Mouse (Mus musculus) embryonic facial prominence, embryonic 10.5 days (tissue): ENCODE measurements at regions not wholly inside any gene's neighbourhood (a gene's known extent, or its start where the extent isn't known, plus 50 kb on each side); places are given as distances from the start of the nearest gene placed in this dataset.

Source experiments
- DNase-seq: peaks from one replicate; pipeline ENCODE4 v3.0.0-alpha.2; 2017; ENCODE audit warnings: low spot score
- H3K27ac ChIP-seq: fragments of 300-500 bp; sonication (generic); replicated peaks from 2 replicates; pipeline ENCODE4 v1.5.1; 2016; ENCODE audit warnings: mild to moderate bottlenecking
- H3K27me3 ChIP-seq: fragments of 300-500 bp; sonication (generic); replicated peaks from 2 replicates; pipeline ENCODE4 v1.6.1; 2016; ENCODE audit warnings: low read depth, mild to moderate bottlenecking; ENCODE audit not compliant: poor library complexity, severe bottlenecking
- H3K36me3 ChIP-seq: fragments of 300-500 bp; sonication (generic); replicated peaks from 2 replicates; pipeline ENCODE4 v1.6.1; 2016; ENCODE audit warnings: mild to moderate bottlenecking, moderate library complexity
- H3K4me1 ChIP-seq: fragments of 300-500 bp; sonication (generic); 2 replicates; pipeline ENCODE4 v1.6.1; 2016
- H3K4me3 ChIP-seq: fragments of 300-500 bp; sonication (generic); 2 replicates; pipeline ENCODE4 v1.5.1; 2016; ENCODE audit warnings: mild to moderate bottlenecking, moderate library complexity
- H3K9me3 ChIP-seq: fragments of 300-500 bp; sonication (generic); 2 replicates; pipeline ENCODE4 v1.6.1; 2016; ENCODE audit warnings: mild to moderate bottlenecking
- WGBS: fragments of 180-500 bp; shearing (Covaris S2); methylation state at CpG from one replicate; pipeline ENCODE4 v1.1.7; 2016; 5-methylcytosine and 5-hydroxymethylcytosine counted together

GRCm38 (mm10) chr14:25228321-25229047 lies 230.5 kb upstream of the Zmiz1 start:
- Histone ChIP-seq H3K4me3 (no peak overlapping the region), H3K27ac (peak overlapping the region; percentile 89), H3K36me3 (no peaks in the 10 kb centered on the region), H3K4me1 (peaks cover 81% of the 10 kb centered on the region), H3K9me3 (no peaks in the 10 kb centered on the region), H3K27me3 (no peaks in the 10 kb centered on the region)
- WGBS: 67% methylated on average over 13 of the region's 13 CpGs
- no peak for DNase-seq

GRCm38 (mm10) chr14:25229569-25229968 lies 229.4 kb upstream of the Zmiz1 start:
- peak overlapping the region; percentile 89 for H3K27ac ChIP-seq
- H3K27me3 ChIP-seq: no peaks in the 10 kb centered on the region; the same call in 1 of the 2 replicates
- peaks cover 75% of the 10 kb centered on the region for H3K4me1 ChIP-seq
- WGBS: 51% methylated on average over 6 of the region's 6 CpGs
- no peaks in the 10 kb centered on the region for H3K9me3 ChIP-seq
- no peaks in the 10 kb centered on the region for H3K36me3 ChIP-seq
- no peak overlapping the region for H3K4me3 ChIP-seq
- DNase-seq: no peak

- peak; percentile 42 for DNase-seq
- Histone ChIP-seq H3K36me3 (no peaks in the 10 kb centered on the region), H3K27ac (peak overlapping the region; percentile 51), H3K4me3 (no peak overlapping the region), H3K9me3 (no peaks in the 10 kb centered on the region), H3K4me1 (peaks cover 59% of the 10 kb centered on the region), H3K27me3 (no peaks in the 10 kb centered on the region; the same call in 1 of the 2 replicates)
- WGBS: 89% methylated on average over 1 of the region's 1 CpGs
Observed at GRCm38 (mm10) chr14:25231881-25232280, 227.1 kb upstream of the Zmiz1 start.

GRCm38 (mm10) chr14:25236421-25236973 lies 222.5 kb upstream of the Zmiz1 start:
- DNase-seq: no peak
- no peaks in the 10 kb centered on the region for H3K9me3 ChIP-seq
- H3K36me3 ChIP-seq: no peaks in the 10 kb centered on the region
- peak overlapping the region; percentile 11; the same call in 1 of the 2 replicates for H3K27ac ChIP-seq
- peaks cover 32% of the 10 kb centered on the region for H3K4me1 ChIP-seq
- H3K4me3 ChIP-seq: no peak overlapping the region
- 83% methylated on average over 13 of the region's 13 CpGs for WGBS
- H3K27me3 ChIP-seq: no peaks in the 10 kb centered on the region; the same call in 1 of the 2 replicates

- H3K9me3 ChIP-seq: no peaks in the 10 kb centered on the region
- no peaks in the 10 kb centered on the region for H3K27me3 ChIP-seq
- H3K4me3 ChIP-seq: no peak overlapping the region
- no peak for DNase-seq
- H3K36me3 ChIP-seq: no peaks in the 10 kb centered on the region
- peaks cover 26% of the 10 kb centered on the region for H3K4me1 ChIP-seq
- 59% methylated on average over 3 of the region's 3 CpGs for WGBS
- no peak overlapping the region for H3K27ac ChIP-seq
Observed at GRCm38 (mm10) chr14:25239335-25239960, 219.5 kb upstream of the Zmiz1 start.

GRCm38 (mm10) chr14:25242753-25243152 lies 216.2 kb upstream of the Zmiz1 start:
- WGBS: 87% methylated on average over 5 of the region's 5 CpGs
- no peak overlapping the region for H3K27ac ChIP-seq

GRCm38 (mm10) chr14:25243289-25243688 lies 215.7 kb upstream of the Zmiz1 start:
- DNase-seq: no peak
- peaks cover 29% of the 10 kb centered on the region for H3K4me1 ChIP-seq

More at GRCm38 (mm10) chr14:25242753-25243152, 216.2 kb upstream of the Zmiz1 start:
- no peaks in the 10 kb centered on the region for H3K27me3 ChIP-seq
- no peak for DNase-seq
- H3K36me3 ChIP-seq: no peaks in the 10 kb centered on the region
- H3K4me1 ChIP-seq: peaks cover 29% of the 10 kb centered on the region
- H3K4me3 ChIP-seq: no peak overlapping the region
- H3K9me3 ChIP-seq: no peaks in the 10 kb centered on the region

GRCm38 (mm10) chr14:25243698-25244097 lies 215.3 kb upstream of the Zmiz1 start:
- Histone ChIP-seq H3K4me1 (peaks cover 29% of the 10 kb centered on the region), H3K27ac (0 out of 2 replicates have a peak overlapping the region, but pooled peaks have one; percentile 20), H3K4me3 (no peak overlapping the region), H3K9me3 (no peaks in the 10 kb centered on the region), H3K36me3 (no peaks in the 10 kb centered on the region), H3K27me3 (no peaks in the 10 kb centered on the region)
- no peak for DNase-seq
- WGBS: 68% methylated on average over 5 of the region's 5 CpGs

More at GRCm38 (mm10) chr14:25243289-25243688, 215.7 kb upstream of the Zmiz1 start:
- Histone ChIP-seq H3K4me3 (no peak overlapping the region), H3K27ac (peak overlapping the region; percentile 20; the same call in 1 of the 2 replicates), H3K27me3 (no peaks in the 10 kb centered on the region), H3K9me3 (no peaks in the 10 kb centered on the region), H3K36me3 (no peaks in the 10 kb centered on the region)
- 50% methylated on average over 4 of the region's 4 CpGs for WGBS

- Histone ChIP-seq H3K4me1 (peaks cover 26% of the 10 kb centered on the region), H3K9me3 (no peaks in the 10 kb centered on the region), H3K27ac (no peak overlapping the region), H3K4me3 (no peak overlapping the region), H3K27me3 (no peaks in the 10 kb centered on the region), H3K36me3 (no peaks in the 10 kb centered on the region)
- 93% methylated on average over 6 of the region's 6 CpGs for WGBS
- no peak for DNase-seq
Observed at GRCm38 (mm10) chr14:25244841-25245240, 214.1 kb upstream of the Zmiz1 start.

- no peak for DNase-seq
- H3K27me3 ChIP-seq: no peaks in the 10 kb centered on the region
- no peak overlapping the region for H3K4me3 ChIP-seq
- no peaks in the 10 kb centered on the region for H3K36me3 ChIP-seq
- H3K4me1 ChIP-seq: peaks cover 24% of the 10 kb centered on the region
- WGBS: 42% methylated on average over 4 of the region's 4 CpGs
- 0 out of 2 replicates have a peak overlapping the region, but pooled peaks have one; percentile 52 for H3K27ac ChIP-seq
- H3K9me3 ChIP-seq: no peaks in the 10 kb centered on the region
Observed at GRCm38 (mm10) chr14:25245691-25246090, 213.3 kb upstream of the Zmiz1 start.

- Histone ChIP-seq H3K27me3 (no peaks in the 10 kb centered on the region; the same call in 1 of the 2 replicates), H3K27ac (no peak overlapping the region), H3K9me3 (no peaks in the 10 kb centered on the region), H3K4me3 (no peak overlapping the region), H3K4me1 (peaks cover 14% of the 10 kb centered on the region), H3K36me3 (no peaks in the 10 kb centered on the region)
- WGBS: 89% methylated on average over 3 of the region's 3 CpGs
- DNase-seq: no peak
Observed at GRCm38 (mm10) chr14:25248941-25249340, 210.0 kb upstream of the Zmiz1 start.

GRCm38 (mm10) chr14:25253016-25253850 lies 205.8 kb upstream of the Zmiz1 start:
- Histone ChIP-seq H3K36me3 (no peaks in the 10 kb centered on the region), H3K4me3 (no peak overlapping the region), H3K27me3 (no peaks in the 10 kb centered on the region; the same call in 1 of the 2 replicates), H3K27ac (no peak overlapping the region), H3K9me3 (no peaks in the 10 kb centered on the region), H3K4me1 (0 out of 2 replicates have a peak, but pooled peaks cover 4% of the 10 kb centered on the region)
- no peak for DNase-seq
- WGBS: 94% methylated on average over 15 of the region's 15 CpGs
